Mouse (Mus musculus) adrenal gland, postnatal 25 days (tissue): Measurements from ENCODE around the gene Ap1m2. TPM values are rescaled to one million over a fixed set of nuclear protein-coding genes. Genes with fewer than 3 reads are reported as not detected.
"Not testable (repeated sequence)": the region's sequence is repeated elsewhere in the genome, so short reads cannot be mapped to it uniquely, and the experiment has no call there.

Source experiments
- DNase-seq: peaks from one replicate; pipeline ENCODE4 v3.0.0; 2021; ENCODE audit warnings: mixed read lengths
- total RNA-seq: library from RNA; stranded (reverse); gene quantifications from 2 replicates; pipeline ENCODE4 v1.2.3, GENCODE M21; 2021

Ap1m2 gene
- total RNA-seq, 1 experiment from 2014 or later = not detected

- DNase-seq = peak; percentile 45
These were observed 23.5 kb downstream of the Ap1m2 start for GRCm38 (mm10) chr9:21288404-21289336.

GRCm38 (mm10) chr9:21287571-21288402 lies 24.4 kb downstream of the Ap1m2 start, which contains the start of gene Kri1:
Kri1 (minus strand) TSS chr9:21287969.
- DNase-seq = peak; percentile 97

- DNase-seq = no peak
These were observed 25.4 kb downstream of the Ap1m2 start for GRCm38 (mm10) chr9:21286753-21287152.

GRCm38 (mm10) chr9:21283994-21284393 lies 28.1 kb downstream of the Ap1m2 start:
- no peak for DNase-seq

- DNase-seq = no peak
These were observed 28.5 kb downstream of the Ap1m2 start for GRCm38 (mm10) chr9:21283591-21283990.

GRCm38 (mm10) chr9:21277776-21278175 lies 34.4 kb downstream of the Ap1m2 start:
- peak; percentile 45 for DNase-seq

GRCm38 (mm10) chr9:21276307-21276706 lies 35.8 kb downstream of the Ap1m2 start:
- DNase-seq = no peak

- DNase-seq = no peak
These were observed 36.4 kb downstream of the Ap1m2 start for GRCm38 (mm10) chr9:21275727-21276126.

GRCm38 (mm10) chr9:21275013-21275710 lies 37.0 kb downstream of the Ap1m2 start:
- DNase-seq = no peak

- no peak for DNase-seq
These were observed 37.8 kb downstream of the Ap1m2 start for GRCm38 (mm10) chr9:21274336-21274735.

- DNase-seq = no peak
These were observed 38.5 kb downstream of the Ap1m2 start for GRCm38 (mm10) chr9:21273520-21274228.

GRCm38 (mm10) chr9:21273094-21273493 lies 39.0 kb downstream of the Ap1m2 start:
- DNase-seq = no peak

GRCm38 (mm10) chr9:21272391-21272790 lies 39.7 kb downstream of the Ap1m2 start:
- DNase-seq = no peak

- not testable (repeated sequence) for DNase-seq
These were observed 42.5 kb downstream of the Ap1m2 start for GRCm38 (mm10) chr9:21269590-21269989.

- DNase-seq = no peak
These were observed 43.8 kb downstream of the Ap1m2 start for GRCm38 (mm10) chr9:21268305-21268704.

- no peak for DNase-seq
These were observed 45.2 kb downstream of the Ap1m2 start for GRCm38 (mm10) chr9:21266889-21267288.

- no peak for DNase-seq
These were observed 46.5 kb downstream of the Ap1m2 start for GRCm38 (mm10) chr9:21265611-21266010.

GRCm38 (mm10) chr9:21265000-21265561 lies 47.1 kb downstream of the Ap1m2 start, which contains the start of gene Atg4d:
Atg4d (plus strand) TSS chr9:21265293.
- DNase-seq = peak; percentile 99

GRCm38 (mm10) chr9:21264272-21264999 lies 47.7 kb downstream of the Ap1m2 start:
- no peak for DNase-seq

GRCm38 (mm10) chr9:21261831-21262230 lies 50.3 kb downstream of the Ap1m2 start:
- no peak for DNase-seq
